Mouse (Mus musculus): Measurements from ENCODE around the gene Csf3r.

Csf3r gene

GRCm38 (mm10) chr4:126057207-126058133 is 33.1 kb downstream of the Csf3r start:
- DNase-seq (ENCODE audit: low read depth, low spot score), result no peak

- peak; percentile 97 for DNase-seq (ENCODE audit: low read depth, low spot score)
Measured at GRCm38 (mm10) chr4:126058134-126058996, 34.0 kb downstream of the Csf3r start, which contains the start of gene Oscp1. Oscp1 (plus strand) TSS chr4:126058565.

GRCm38 (mm10) chr4:126058997-126059362 is 34.6 kb downstream of the Csf3r start:
- DNase-seq (ENCODE audit: low read depth, low spot score), result peak; percentile 86

GRCm38 (mm10) chr4:126062856-126063255 is 38.5 kb downstream of the Csf3r start:
- DNase-seq (ENCODE audit: low read depth, low spot score), result peak; percentile 60

GRCm38 (mm10) chr4:126065241-126065640 is 40.9 kb downstream of the Csf3r start:
- DNase-seq (ENCODE audit: low read depth, low spot score), result peak; percentile 71

GRCm38 (mm10) chr4:126067401-126068077 is 43.2 kb downstream of the Csf3r start:
- DNase-seq (ENCODE audit: low read depth, low spot score), result peak; percentile 73

- DNase-seq (ENCODE audit: low read depth, low spot score), result no peak
Measured at GRCm38 (mm10) chr4:126068842-126069241, 44.5 kb downstream of the Csf3r start.

GRCm38 (mm10) chr4:126077833-126078232 is 53.5 kb downstream of the Csf3r start:
- no peak for DNase-seq (ENCODE audit: low read depth, low spot score)

GRCm38 (mm10) chr4:126079266-126079665 is 54.9 kb downstream of the Csf3r start:
- DNase-seq (ENCODE audit: low read depth, low spot score), result peak; percentile 46

GRCm38 (mm10) chr4:126081601-126082000 is 57.3 kb downstream of the Csf3r start:
- no peak for DNase-seq (ENCODE audit: low read depth, low spot score)

- no peak for DNase-seq (ENCODE audit: low read depth, low spot score)
Measured at GRCm38 (mm10) chr4:126083021-126083420, 58.7 kb downstream of the Csf3r start.

- no peak for DNase-seq (ENCODE audit: low read depth, low spot score)
Measured at GRCm38 (mm10) chr4:126084382-126084781, 60.0 kb downstream of the Csf3r start.

GRCm38 (mm10) chr4:126085996-126086576 is 61.7 kb downstream of the Csf3r start:
- peak; percentile 96 for DNase-seq (ENCODE audit: low read depth, low spot score)

- no peak for DNase-seq (ENCODE audit: low read depth, low spot score)
Measured at GRCm38 (mm10) chr4:126090101-126090847, 65.9 kb downstream of the Csf3r start.

- DNase-seq (ENCODE audit: low read depth, low spot score), result no peak
Measured at GRCm38 (mm10) chr4:126090848-126091124, 66.4 kb downstream of the Csf3r start.

- no peak for DNase-seq (ENCODE audit: low read depth, low spot score)
Measured at GRCm38 (mm10) chr4:126091873-126092272, 67.5 kb downstream of the Csf3r start.

Measured in brain, adult 2 months (tissue).